Mouse (Mus musculus) bone marrow, adult 2 months (tissue): ENCODE measurements around the gene Tle4.

Experiments used
- CTCF ChIP-seq: fragments of 200-500 bp; IDR thresholded peaks from 2 replicates; pipeline ENCODE4 v1.5.1; 2011; ENCODE audit warnings: low read length, control low read depth; ENCODE audit not compliant: control insufficient read depth, insufficient read depth
- POLR2A ChIP-seq: fragments of 200-500 bp; IDR thresholded peaks from 2 replicates; pipeline ENCODE4 v1.6.1; 2011; ENCODE audit warnings: low read depth, mild to moderate bottlenecking, control low read depth, low read length, borderline replicate concordance; ENCODE audit not compliant: control insufficient read depth

GRCm38 (mm10) chr19:14610542-14611317 lies 12.9 kb upstream of the Tle4 start:
- TF ChIP-seq CTCF (no peak), POLR2A (no peak)
